Mouse (Mus musculus) MEL (cell line): ENCODE measurements around the gene Ncoa5. TPM values are rescaled to one million over a fixed set of nuclear protein-coding genes. Genes with fewer than 3 reads are reported as not detected.

Experiments
- DNase-seq: peaks from one replicate; pipeline ENCODE4 v3.0.0; 2011; ENCODE audit warnings: low read depth, low spot score
- H3K27ac ChIP-seq: 2 replicates; pipeline ENCODE4 v1.5.1; 2012; ENCODE audit warnings: low read depth, mild to moderate bottlenecking, control low read depth, low read length, moderate library complexity; ENCODE audit not compliant: control insufficient read depth
- H3K27me3 ChIP-seq, 2 experiments: fragments of 150-350 bp in 1 of 2; sonication (generic) in 1 of 2; 2 replicates each; pipeline ENCODE4 v1.6.1; 2012; ENCODE audit warnings: low read length in 2 of 2, mild to moderate bottlenecking in 2 of 2, improper control_type of control experiment in 1 of 2, moderate library complexity in 1 of 2; ENCODE audit not compliant: insufficient read depth in 2 of 2, control insufficient read depth in 1 of 2
- H3K36me3 ChIP-seq, 2 experiments: 2 replicates each; pipeline ENCODE4 v1.6.1; 2012 to 2014; ENCODE audit warnings: low read length in 2 of 2, improper control_type of control experiment in 1 of 2, inconsistent platforms in 1 of 2, mild to moderate bottlenecking in 1 of 2; ENCODE audit not compliant: insufficient read depth in 2 of 2, control insufficient read depth in 1 of 2
- H3K4me1 ChIP-seq, 2 experiments: fragments of 150-350 bp in 1 of 2; sonication (generic) in 1 of 2; 2 replicates each; pipeline ENCODE4 v1.6.1; 2012; ENCODE audit warnings: low read length in 2 of 2, improper control_type of control experiment in 1 of 2, mild to moderate bottlenecking in 1 of 2; ENCODE audit not compliant: insufficient read depth in 2 of 2, control insufficient read depth in 1 of 2
- H3K4me3 ChIP-seq, 2 experiments: fragments of 150-350 bp in 1 of 2; sonication (generic) in 1 of 2; 2 replicates each; pipeline ENCODE4 v1.5.1; 2012; ENCODE audit warnings: low read depth in 2 of 2, low read length in 2 of 2, mild to moderate bottlenecking in 2 of 2, moderate library complexity in 2 of 2, control low read depth in 1 of 2, improper control_type of control experiment in 1 of 2; ENCODE audit not compliant: control insufficient read depth in 1 of 2, insufficient read depth in 1 of 2
- H3K79me2 ChIP-seq: 2 replicates; pipeline ENCODE4 v1.6.1; 2012; ENCODE audit warnings: mild to moderate bottlenecking, low read length, moderate library complexity; ENCODE audit not compliant: control insufficient read depth, poor library complexity, insufficient read depth
- H3K9ac ChIP-seq: 2 replicates; pipeline ENCODE4 v1.6.1; 2012; ENCODE audit warnings: low read depth, mild to moderate bottlenecking, control low read depth, low read length, moderate library complexity; ENCODE audit not compliant: control insufficient read depth, poor library complexity, severe bottlenecking
- H3K9me3 ChIP-seq: fragments of 150-350 bp; sonication (generic); replicated peaks from 2 replicates; pipeline ENCODE4 v1.6.1; 2012; ENCODE audit warnings: mild to moderate bottlenecking, low read length, improper control_type of control experiment, moderate library complexity; ENCODE audit not compliant: insufficient read depth
- ETS1 ChIP-seq: IDR thresholded peaks from 2 replicates; pipeline ENCODE4 v1.6.1; 2012; ENCODE audit warnings: low read depth, mild to moderate bottlenecking, inconsistent platforms, low read length, improper control_type of control experiment, moderate library complexity
- GATA1 ChIP-seq: IDR thresholded peaks from 2 replicates; pipeline ENCODE4 v1.6.1; 2011; ENCODE audit warnings: low read depth, low read length, improper control_type of control experiment
- HCFC1 ChIP-seq: IDR thresholded peaks from 2 replicates; pipeline ENCODE4 v1.6.1; 2012; ENCODE audit warnings: low read depth, mild to moderate bottlenecking, inconsistent platforms, low read length, improper control_type of control experiment, moderate library complexity
- MAZ ChIP-seq: IDR thresholded peaks from 2 replicates; pipeline ENCODE4 v1.6.1; 2012; ENCODE audit warnings: low read depth, mild to moderate bottlenecking, inconsistent platforms, low read length, improper control_type of control experiment
- MEF2A ChIP-seq: IDR thresholded peaks from 2 replicates; pipeline ENCODE4 v1.6.1; 2014; ENCODE audit warnings: low read depth, mild to moderate bottlenecking, inconsistent platforms, low read length, improper control_type of control experiment; ENCODE audit not compliant: poor library complexity, insufficient replicate concordance, severe bottlenecking; ENCODE audit errors: extremely low read depth
- MYC ChIP-seq: IDR thresholded peaks from 2 replicates; pipeline ENCODE4 v1.6.1; 2011; ENCODE audit warnings: low read depth, mild to moderate bottlenecking, low read length, improper control_type of control experiment, moderate library complexity
- POLR2AphosphoS2 ChIP-seq: IDR thresholded peaks from 2 replicates; pipeline ENCODE4 v1.6.1; 2011; ENCODE audit warnings: low read length, improper control_type of control experiment
- POLR2AphosphoS5 ChIP-seq: IDR thresholded peaks from 2 replicates; pipeline ENCODE4 v1.6.1; 2012; ENCODE audit warnings: low read depth, borderline replicate concordance, mild to moderate bottlenecking, inconsistent platforms, low read length, moderate library complexity, mixed read lengths
- RAD21 ChIP-seq: IDR thresholded peaks from 2 replicates; pipeline ENCODE4 v1.6.1; 2011; ENCODE audit warnings: mild to moderate bottlenecking, low read depth, low read length, improper control_type of control experiment
- SIN3A ChIP-seq: IDR thresholded peaks from 2 replicates; pipeline ENCODE4 v1.6.1; 2012; ENCODE audit warnings: low read length, improper control_type of control experiment, inconsistent platforms
- SMC3 ChIP-seq: IDR thresholded peaks from 2 replicates; pipeline ENCODE4 v1.6.1; 2011; ENCODE audit warnings: low read depth, low read length, improper control_type of control experiment
- TAL1 ChIP-seq: IDR thresholded peaks from 2 replicates; pipeline ENCODE4 v1.6.1; 2012; ENCODE audit warnings: mild to moderate bottlenecking, inconsistent platforms, low read length, moderate library complexity, mixed read lengths
- UBTF ChIP-seq: IDR thresholded peaks from 2 replicates; pipeline ENCODE4 v1.6.1; 2012; ENCODE audit warnings: low read depth, mild to moderate bottlenecking, inconsistent platforms, low read length, improper control_type of control experiment, moderate library complexity, borderline replicate concordance; ENCODE audit not compliant: insufficient read depth
- USF1 ChIP-seq: IDR thresholded peaks from 2 replicates; pipeline ENCODE4 v1.6.1; 2014; ENCODE audit warnings: low read depth, mild to moderate bottlenecking, inconsistent platforms, low read length, improper control_type of control experiment, moderate library complexity
- USF2 ChIP-seq, 2 experiments: IDR thresholded peaks; 2 replicates each; pipeline ENCODE4 v1.6.1; 2011 to 2012; ENCODE audit warnings: improper control_type of control experiment in 2 of 2, low read length in 2 of 2, borderline replicate concordance in 1 of 2, inconsistent platforms in 1 of 2, low read depth in 1 of 2, mild to moderate bottlenecking in 1 of 2; ENCODE audit not compliant: insufficient read depth in 1 of 2
- ZMIZ1 ChIP-seq: IDR thresholded peaks from 2 replicates; pipeline ENCODE4 v1.6.1; 2012; ENCODE audit warnings: low read depth, mild to moderate bottlenecking, inconsistent platforms, low read length, improper control_type of control experiment, moderate library complexity
- polyA plus RNA-seq, 2 experiments: library from polyadenylated mRNA; stranded (reverse) in 1 of 2; unstranded in 1 of 2; fragments of >175 nt in 1 of 2; fragments of >200 nt in 1 of 2; gene quantifications; 2 replicates each; pipeline versions ENCODE4 v1.2.1 to v1.2.4; 2012; ENCODE audit warnings: low replicate concordance in 2 of 2, low read depth in 1 of 2; ENCODE audit not compliant: insufficient read length in 2 of 2, insufficient read depth in 1 of 2, missing spikeins in 1 of 2
- total RNA-seq: library from RNA; depleted of rRNA; stranded (reverse); fragments of 300-350 nt; gene quantifications from 2 replicates; pipeline ENCODE4 v1.2.3, GENCODE M21; 2012

Ncoa5 gene
- total and polyA plus RNA-seq, 3 experiments = 35.8 to 76.6 (median 61.0) TPM

GRCm38 (mm10) chr2:164968451-164968851, 66.2 kb downstream of the Ncoa5 start:
- Histone ChIP-seq H3K36me3 (no peaks in the 10 kb centered on the region), H3K4me1 (no peaks in the 10 kb centered on the region; a peak in 1 of 4 replicates), H3K4me3 (no peak overlapping the region), H3K9ac (no peak overlapping the region), H3K79me2 (no peaks in the 10 kb centered on the region), H3K27me3 (no peaks in the 10 kb centered on the region; a peak in 1 of 4 replicates), H3K9me3 (no peaks in the 10 kb centered on the region), H3K27ac (no peak overlapping the region)
- no peak for DNase-seq
- no peak for TF ChIP-seq SMC3
- no peak for TF ChIP-seq ETS1
- TF ChIP-seq USF1 = no peak
- no peak for TF ChIP-seq MEF2A
- no peak for TF ChIP-seq POLR2AphosphoS5
- no peak for TF ChIP-seq HCFC1
- TF ChIP-seq RAD21 = no peak
- no peak for TF ChIP-seq GATA1
- TF ChIP-seq ZMIZ1 = no peak
- no peak for TF ChIP-seq POLR2AphosphoS2
- TF ChIP-seq, all 39 proteins: peak for 0

- Histone ChIP-seq H3K36me3 (no peaks in the 10 kb centered on the region), H3K27me3 (no peaks in the 10 kb centered on the region), H3K9me3 (no peaks in the 10 kb centered on the region), H3K9ac (no peak overlapping the region), H3K4me1 (no peaks in the 10 kb centered on the region; a peak in 1 of 4 replicates), H3K79me2 (no peaks in the 10 kb centered on the region), H3K4me3 (no peak overlapping the region), H3K27ac (no peak overlapping the region)
- no peak for DNase-seq
- TF ChIP-seq RAD21 = no peak
- no peak for TF ChIP-seq SMC3
- no peak for TF ChIP-seq ETS1
- TF ChIP-seq POLR2AphosphoS2 = no peak
- TF ChIP-seq MYC = no peak
- TF ChIP-seq MAZ = no peak
Measured at GRCm38 (mm10) chr2:164967761-164968440, 66.8 kb downstream of the Ncoa5 start.

- H3K27me3 ChIP-seq = no peaks in the 10 kb centered on the region
Measured at GRCm38 (mm10) chr2:164967193-164967592, 67.5 kb downstream of the Ncoa5 start.

More at GRCm38 (mm10) chr2:164967193-164967592, 67.5 kb downstream of the Ncoa5 start:
- Histone ChIP-seq H3K79me2 (no peaks in the 10 kb centered on the region), H3K36me3 (no peaks in the 10 kb centered on the region), H3K27ac (no peak overlapping the region), H3K9me3 (no peaks in the 10 kb centered on the region), H3K4me1 (no peaks in the 10 kb centered on the region), H3K9ac (no peak overlapping the region), H3K4me3 (no peak overlapping the region)
- no peak for DNase-seq
- TF ChIP-seq TAL1 = no peak
- TF ChIP-seq USF2 (IDR thresholded peaks at IDR 0.05; ENCODE audit: borderline replicate concordance in 1 of 2, insufficient read depth in 1 of 2, low read depth in 1 of 2, low read length in 2 of 2) = no peak
- no peak for TF ChIP-seq UBTF
- no peak for TF ChIP-seq SIN3A
